14 mouse cellular contexts compared by ENCODE assay signal in genomic region chr11:88169531-88170040, GRCm38 (mm10). TPM values are rescaled to one million over a fixed set of nuclear protein-coding genes. Genes with fewer than 3 reads are reported as not detected.
DNase-seq lines count a peak whose midpoint lies in the region; ATAC-seq and TF ChIP-seq lines count a peak whose summit lies in the region.
"Had no signal": no experiment of that assay in that cellular context is flagged by ENCODE, and none has a peak within 500 bp of the region (broad histone marks: within the 10 kb centered on the region; RNA-seq: fewer than 3 reads in every experiment).

No protein-coding gene starts in this region.

- H3K4me3 ChIP-seq in kidney, embryonic 15.5 days (replicated peaks), result peak overlapping the region; percentile 19; the same call in 1 of the 2 replicates
- H3K4me3 ChIP-seq in testis, adult 2 months (ENCODE audit: control insufficient read depth, low read depth, low read length), result peak overlapping the region; percentile 30
- H3K4me3 ChIP-seq: embryonic facial prominence, embryonic 12.5 days; hindbrain, embryonic 15.5 days had no signal

- peak; percentile 92 for DNase-seq in heart, adult 11 months
- DNase-seq in heart, adult 8-10 months (ENCODE audit: low spot score), result no peak
- no peak for DNase-seq in kidney, postnatal 10 days
- no peak for DNase-seq in testis, postnatal 14 days (ENCODE audit: low spot score)
- DNase-seq in retina, embryonic 14.5 days (ENCODE audit: low spot score), result no peak
- DNase-seq: adrenal gland, postnatal 36 days; cerebellum, adult 11 months; right cerebral cortex, adult 18-20 months; thymus, postnatal 36 days had no signal

- H3K27ac ChIP-seq in kidney, embryonic 15.5 days, result no peak overlapping the region
- no peak overlapping the region for H3K27ac ChIP-seq in testis, adult 2 months (ENCODE audit: control insufficient read depth, insufficient read depth, low read depth, low read length)
- H3K27ac ChIP-seq: embryonic facial prominence, embryonic 12.5 days; hindbrain, embryonic 15.5 days had no signal

- TF ChIP-seq CTCF in testis, adult 2 months (IDR thresholded peaks at IDR 0.05; ENCODE audit: control insufficient read depth, insufficient read depth, insufficient replicate concordance, low read depth, low read length), result no peak

- H3K9ac ChIP-seq in kidney, embryonic 15.5 days, result no peak overlapping the region
- H3K9ac ChIP-seq: embryonic facial prominence, embryonic 12.5 days; hindbrain, embryonic 15.5 days had no signal

- no peak for TF ChIP-seq POLR2A in testis, adult 2 months (IDR thresholded peaks at IDR 0.05; ENCODE audit: control insufficient read depth, low read depth, low read length)

- H3K36me3 ChIP-seq in kidney, embryonic 15.5 days, result no peaks in the 10 kb centered on the region
- H3K36me3 ChIP-seq in testis, adult 2 months (ENCODE audit: control insufficient read depth, insufficient read depth, low read length), result no peaks in the 10 kb centered on the region
- H3K36me3 ChIP-seq: hindbrain, embryonic 15.5 days had no signal

- peaks cover 53% of the 10 kb centered on the region for H3K4me1 ChIP-seq in kidney, embryonic 15.5 days
- H3K4me1 ChIP-seq in testis, adult 2 months (ENCODE audit: control insufficient read depth, insufficient read depth, low read length), result peaks cover 9% of the 10 kb centered on the region

- peaks cover 14% of the 10 kb centered on the region; the same call in 1 of the 2 replicates for H3K27me3 ChIP-seq in kidney, embryonic 15.5 days
- no peaks in the 10 kb centered on the region; the same call in none of the 2 replicates for H3K27me3 ChIP-seq in testis, adult 2 months (ENCODE audit: control insufficient read depth, insufficient read depth, low read length)
- H3K27me3 ChIP-seq: hindbrain, embryonic 15.5 days had no signal

- peak overlapping the region; percentile 50 for H3K4me2 ChIP-seq in kidney, embryonic 15.5 days
- H3K4me2 ChIP-seq: embryonic facial prominence, embryonic 12.5 days; hindbrain, embryonic 15.5 days had no signal

- H3K9me3 ChIP-seq in kidney, embryonic 15.5 days (replicated peaks), result no peaks in the 10 kb centered on the region
- H3K9me3 ChIP-seq: embryonic facial prominence, embryonic 12.5 days; hindbrain, embryonic 15.5 days had no signal

- 29% methylated on average over 32 of the region's 32 CpGs for WGBS in kidney, embryonic 15.5 days

- ATAC-seq in kidney, embryonic 15.5 days (replicated peaks; ENCODE audit: low FRiP score), result no peak
- ATAC-seq in frontal cortex, adult (ENCODE audit: low TSS enrichment), result no peak

RNA-seq across cellular contexts. Expression of gene Mrps23, which starts 34.6 kb away (rescaled TPM):
- 100 to 1,000 TPM; 301 to 345 (median 322) TPM for total RNA-seq in heart, adult 8-10 months (2022)
- 57.5 and 65.2 TPM in 2 replicates for polyA plus RNA-seq in kidney, embryonic 15.5 days (2015; fragmentation: Nextera tagmentation; extraction: Ambion mirVana)
- polyA plus RNA-seq in testis, adult 2 months (2012; rRNA removed), result 29.8 and 46.7 TPM in 2 replicates
